Mouse (Mus musculus) ES-E14 (cell line): Measurements from ENCODE around the gene Sept7.

Experiments
- CHD2 ChIP-seq: IDR thresholded peaks from 2 replicates; pipeline ENCODE4 v1.6.1; 2014; ENCODE audit warnings: mild to moderate bottlenecking, low read depth, low read length, inconsistent platforms
- MAFK ChIP-seq: IDR thresholded peaks from 2 replicates; pipeline ENCODE4 v1.6.1; 2014; ENCODE audit warnings: mild to moderate bottlenecking, low read depth, low read length, inconsistent platforms; ENCODE audit not compliant: insufficient read depth

GRCm38 (mm10) chr9:25355806-25356205, 103.6 kb downstream of the Sept7 start:
- no peak for TF ChIP-seq MAFK
- TF ChIP-seq CHD2, result no peak
